Mouse (Mus musculus) cerebellum, adult 11 months (tissue): Measurements from ENCODE around the gene Rlim.
A peak's percentile ranks its signal among the peaks of the same experiment; 100 is the strongest.

Source experiments
- DNase-seq: peaks from one replicate; pipeline ENCODE4 v3.0.0; 2022

Gene Rlim

DNA sequence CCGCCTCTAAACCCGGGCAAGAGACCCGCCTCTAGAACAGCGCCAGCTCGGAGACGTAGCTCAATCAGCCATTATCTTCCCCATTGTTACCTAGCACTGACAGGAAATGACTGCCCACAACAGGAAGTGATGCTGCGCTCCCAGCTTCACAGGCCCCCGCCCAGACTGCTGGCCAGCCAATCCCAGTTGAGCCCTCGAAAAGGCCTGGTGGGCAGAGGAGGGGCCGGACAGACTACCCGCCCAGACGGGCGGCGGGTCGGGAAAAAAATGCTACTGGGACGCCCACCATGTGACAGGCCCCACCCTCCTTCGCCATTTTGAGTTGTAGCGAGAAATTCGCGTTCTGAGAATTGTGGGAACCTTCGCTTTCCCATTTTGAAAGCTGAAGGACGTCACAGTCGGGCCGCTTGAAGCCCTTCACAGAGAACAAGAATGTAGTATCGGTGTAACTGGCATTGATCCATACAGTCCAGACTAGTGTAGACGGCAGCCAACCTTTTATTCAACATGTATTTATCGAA lies at the start of gene Rlim:
Rlim (minus strand) TSS at position 116 of the 521 bp plus-strand sequence.
- DNase-seq, result peak; percentile 84

DNA sequence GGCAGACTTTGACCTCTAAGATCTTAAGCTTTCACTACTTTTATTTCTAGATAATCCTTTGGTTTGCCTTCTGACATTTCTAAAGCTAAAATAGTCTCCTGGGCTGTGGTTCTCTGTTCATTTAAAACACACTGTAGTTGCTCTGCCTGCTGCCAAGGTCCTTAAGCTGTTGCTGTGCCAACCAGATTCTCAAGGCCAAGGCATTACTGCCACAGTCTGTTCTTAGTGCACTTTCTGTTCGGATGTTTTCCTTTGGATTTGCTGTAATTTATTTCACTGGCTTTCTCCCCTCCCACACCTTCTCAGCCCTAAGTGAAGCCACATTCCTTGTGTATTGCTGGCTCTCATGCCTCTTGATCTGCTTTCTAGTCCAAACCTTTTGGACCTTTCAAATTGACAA lies 36.1 kb upstream of the Rlim start:
- DNase-seq, result no peak

DNA sequence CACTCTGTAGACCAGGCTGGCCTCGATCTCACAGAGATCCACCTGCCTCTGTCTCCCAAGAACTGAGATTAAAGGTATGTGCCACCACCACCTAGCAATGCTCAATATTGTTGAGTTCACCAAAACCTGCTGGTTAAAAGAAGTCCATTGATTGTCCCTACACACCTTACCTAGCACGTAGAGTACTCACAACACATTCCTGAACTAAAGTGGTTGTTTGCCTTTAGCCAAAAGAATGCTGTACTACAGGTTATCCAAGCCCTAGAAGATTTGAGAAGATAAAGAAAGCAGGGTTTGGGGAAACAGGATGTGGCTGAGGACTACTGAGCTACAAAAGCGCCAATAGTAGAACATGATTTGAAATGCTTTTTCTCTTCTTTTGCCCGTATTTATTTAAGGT lies 34.0 kb upstream of the Rlim start:
- no peak for DNase-seq

DNA sequence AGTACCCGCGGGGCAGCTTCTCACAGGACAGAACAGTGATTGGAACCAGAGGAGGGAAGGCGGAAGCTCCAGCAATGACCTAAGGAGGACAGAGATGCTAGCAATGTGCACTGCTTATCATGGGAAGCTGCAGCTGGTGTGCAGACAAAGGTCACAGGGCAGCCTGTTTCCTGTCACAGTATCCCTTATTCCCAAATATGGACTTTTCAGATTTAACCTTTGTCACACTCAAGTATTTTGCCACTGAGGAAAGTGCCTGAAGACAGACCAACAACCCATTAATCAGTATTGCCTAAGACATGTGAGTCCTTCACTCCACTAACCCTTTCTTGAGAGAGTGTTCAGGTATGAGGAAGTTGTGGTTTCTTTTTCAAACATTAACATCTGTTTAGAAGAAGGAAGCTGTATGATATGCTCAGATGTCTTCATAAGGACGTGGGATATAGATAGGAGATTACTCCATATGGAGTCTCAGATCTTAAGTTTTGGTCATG lies 32.3 kb upstream of the Rlim start:
- DNase-seq, result no peak

DNA sequence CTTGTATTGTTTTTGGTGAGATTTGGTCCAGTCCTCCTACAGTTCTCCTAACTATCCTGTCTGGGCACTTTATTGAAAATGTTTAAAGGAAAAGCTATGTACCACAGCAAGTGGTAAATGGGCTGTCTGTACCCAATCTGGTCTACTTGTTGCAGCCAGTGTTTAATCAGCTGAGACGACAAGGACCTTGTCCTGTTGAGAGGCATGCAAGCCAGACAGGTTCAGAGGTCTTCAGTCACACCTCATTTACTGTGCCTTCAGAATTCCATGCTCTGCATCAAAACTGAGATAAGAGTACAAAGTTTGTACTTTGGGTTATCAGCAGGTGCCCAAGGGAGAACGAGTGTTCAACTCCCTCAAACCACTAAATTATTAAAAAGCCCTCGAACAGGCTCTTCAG lies 13.7 kb upstream of the Rlim start:
- DNase-seq, result no peak

DNA sequence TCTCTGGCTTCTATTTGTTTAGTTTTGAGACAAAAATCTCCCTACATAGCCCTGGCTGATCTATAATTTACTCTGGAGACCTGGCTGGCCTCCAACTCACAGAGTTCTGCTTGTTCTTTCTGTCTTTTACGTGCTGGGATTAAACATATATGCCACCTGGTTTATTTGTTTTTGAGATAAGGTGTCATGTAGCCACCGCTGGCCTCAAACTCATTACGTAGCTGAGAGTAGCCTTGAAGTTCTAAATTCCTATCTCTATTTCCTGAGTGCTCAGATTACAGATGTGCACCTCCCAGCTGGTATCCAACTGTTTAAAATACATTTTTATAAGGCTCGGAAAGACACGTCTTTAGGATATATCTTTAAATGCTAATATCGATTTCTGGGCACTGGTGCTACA lies 12.8 kb upstream of the Rlim start:
- no peak for DNase-seq

DNA sequence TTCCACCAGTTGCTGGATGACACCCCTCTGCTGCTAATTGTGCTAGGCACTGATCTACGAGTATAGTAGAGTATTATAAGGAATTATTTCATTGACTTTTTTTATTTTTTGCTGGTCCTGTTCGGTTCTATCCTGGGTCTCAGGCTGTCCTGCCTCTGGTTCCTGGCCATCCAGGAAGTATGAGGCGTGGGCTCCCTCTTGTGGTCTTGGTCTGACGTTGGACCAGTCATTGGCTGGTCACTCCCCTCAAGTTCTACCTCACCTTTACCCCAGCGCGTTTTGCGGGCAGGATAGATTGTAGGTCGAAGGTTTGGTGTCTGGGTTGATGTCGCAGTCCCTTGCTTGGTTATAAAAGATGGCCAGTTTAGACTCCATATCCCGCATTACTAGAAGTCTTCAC lies 10.6 kb upstream of the Rlim start:
- no peak for DNase-seq

DNA sequence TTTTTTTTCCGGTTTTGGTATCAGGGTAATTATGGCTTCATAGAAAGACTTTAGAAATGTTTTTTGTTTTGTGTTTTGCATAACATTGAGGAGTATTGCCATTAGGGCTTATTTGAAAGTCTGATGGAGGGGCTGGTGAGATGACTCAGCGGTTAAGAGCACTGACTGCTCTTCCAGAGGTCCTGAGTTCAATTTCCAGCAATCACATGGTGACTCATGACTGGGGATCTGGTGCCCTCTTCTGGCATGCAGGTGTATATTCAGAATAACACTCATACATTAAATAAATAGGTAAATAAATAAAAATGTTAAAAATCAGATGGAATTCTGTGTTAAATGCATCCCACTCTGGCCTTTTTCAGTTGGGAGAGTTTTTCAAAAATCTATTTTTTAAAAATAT lies 9.3 kb upstream of the Rlim start:
- no peak for DNase-seq

DNA sequence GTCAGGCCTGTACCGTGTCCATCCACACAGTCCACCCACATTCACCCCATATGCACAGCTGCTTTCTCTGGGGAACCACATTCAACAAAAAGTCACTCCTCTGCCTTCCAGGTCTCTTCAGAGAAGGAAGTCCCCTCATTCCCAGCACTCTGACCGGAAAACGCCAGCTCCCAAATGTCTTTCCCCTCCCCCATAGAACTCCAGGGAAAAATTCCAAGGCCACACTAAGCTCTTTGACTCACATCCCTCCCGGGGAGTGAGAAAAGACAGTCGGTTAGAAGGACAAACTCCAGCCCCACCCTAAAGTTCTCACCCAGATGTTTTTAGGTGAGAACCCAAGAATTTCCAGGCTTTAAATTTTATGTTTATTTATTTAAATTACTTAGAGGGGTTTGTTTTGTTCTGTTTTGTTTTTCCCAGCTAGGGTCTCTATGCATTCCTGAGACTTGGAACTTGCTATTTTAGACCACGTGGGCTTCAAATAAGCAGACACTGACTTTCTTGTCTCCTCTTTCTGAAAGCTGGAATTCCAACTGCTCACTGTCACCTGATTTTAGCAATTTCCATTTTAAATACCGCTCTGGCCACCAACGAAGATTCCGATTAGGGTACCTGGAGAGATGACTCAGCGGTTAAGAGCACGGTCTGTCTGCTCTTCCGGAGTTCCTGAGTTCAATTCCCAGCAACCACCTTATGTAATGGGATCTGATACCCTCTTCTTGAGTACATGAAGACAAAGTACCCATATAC lies 6.3 kb upstream of the Rlim start:
- no peak for DNase-seq

DNA sequence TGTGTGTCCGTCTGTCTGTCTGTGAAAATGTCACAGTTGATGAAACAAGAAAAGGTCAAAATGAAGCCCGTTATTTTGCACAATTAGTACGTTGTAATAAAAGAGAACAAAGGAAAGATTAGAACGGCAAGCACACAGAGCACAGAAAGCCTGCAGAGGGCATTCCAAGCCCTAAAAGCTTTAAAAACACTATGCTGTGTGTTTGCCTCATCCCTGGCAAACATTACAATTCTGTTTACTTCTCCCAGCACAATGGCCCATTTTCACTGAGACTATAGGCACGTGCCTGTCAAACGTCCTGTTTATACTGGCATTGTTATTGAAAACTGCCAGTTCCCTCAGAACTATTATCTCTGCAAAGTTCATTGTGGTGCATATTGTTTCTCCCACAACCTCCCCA lies 5.1 kb upstream of the Rlim start:
- no peak for DNase-seq

DNA sequence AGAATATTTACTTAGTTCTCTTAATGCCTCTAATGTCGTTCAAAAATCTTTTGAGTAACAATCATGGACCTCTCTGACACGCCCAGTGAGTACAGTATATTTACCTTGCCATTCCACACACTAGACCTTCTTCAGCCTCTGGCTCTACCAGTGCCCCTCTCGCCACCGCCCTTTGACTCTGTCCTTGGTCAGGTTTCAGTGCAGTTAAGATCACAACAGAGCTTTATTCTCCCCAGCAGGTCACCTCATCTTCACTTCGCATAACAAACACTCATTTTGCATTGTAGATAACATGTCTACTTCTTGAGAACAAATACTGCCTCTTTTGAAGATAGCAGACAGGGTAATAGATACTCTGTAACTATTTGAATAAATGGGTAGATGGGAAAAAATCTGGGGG lies 3.9 kb upstream of the Rlim start:
- no peak for DNase-seq

DNA sequence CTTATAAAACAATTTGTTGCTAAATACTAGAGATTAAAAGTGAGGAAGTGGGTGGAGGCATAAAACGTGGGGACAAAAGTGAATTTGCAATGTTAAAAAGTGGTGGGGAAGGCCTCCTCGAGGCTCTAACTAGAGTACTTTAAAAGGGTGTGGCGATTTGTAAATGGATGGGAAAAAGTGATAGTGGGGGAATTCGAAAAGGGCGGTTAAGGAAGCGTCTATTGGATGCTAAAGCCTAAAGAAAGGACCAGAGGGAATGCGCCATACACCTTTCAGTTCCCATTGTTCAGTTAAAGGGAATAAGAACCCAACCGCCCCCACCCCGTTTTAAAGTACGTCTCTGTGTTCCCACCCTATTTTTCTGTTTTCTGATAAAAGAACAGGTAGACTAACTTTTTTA lies 722 bp upstream of the Rlim start:
- no peak for DNase-seq

DNA sequence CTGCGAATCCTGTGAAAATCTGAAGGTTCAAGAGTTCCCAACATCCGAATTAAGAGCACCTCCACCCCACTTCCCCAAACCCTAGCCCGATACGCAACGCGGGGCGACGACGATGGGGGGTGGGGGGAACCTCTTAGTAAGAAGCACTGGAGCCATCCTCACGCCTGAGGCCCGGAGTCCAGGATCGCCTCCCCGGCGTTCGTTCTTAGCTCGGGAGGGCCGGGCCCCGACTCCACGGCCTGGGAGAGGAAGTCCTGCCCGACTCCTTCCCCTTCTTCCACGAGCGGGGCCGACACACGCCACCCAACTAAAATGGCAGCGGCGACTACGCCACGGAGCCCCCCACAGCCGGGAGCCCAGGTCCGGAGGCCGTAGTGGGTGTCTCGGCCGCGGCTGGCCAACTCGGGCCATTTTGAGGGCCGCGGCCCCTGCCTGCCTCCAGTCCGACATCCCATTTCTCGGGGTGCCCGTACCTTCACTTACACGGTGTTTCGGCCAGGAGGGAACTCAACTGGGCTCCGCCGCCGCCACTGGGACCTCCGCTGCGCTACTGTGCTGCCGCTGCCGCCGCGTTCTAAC lies 405 bp downstream of the Rlim start:
- DNase-seq, result no peak

DNA sequence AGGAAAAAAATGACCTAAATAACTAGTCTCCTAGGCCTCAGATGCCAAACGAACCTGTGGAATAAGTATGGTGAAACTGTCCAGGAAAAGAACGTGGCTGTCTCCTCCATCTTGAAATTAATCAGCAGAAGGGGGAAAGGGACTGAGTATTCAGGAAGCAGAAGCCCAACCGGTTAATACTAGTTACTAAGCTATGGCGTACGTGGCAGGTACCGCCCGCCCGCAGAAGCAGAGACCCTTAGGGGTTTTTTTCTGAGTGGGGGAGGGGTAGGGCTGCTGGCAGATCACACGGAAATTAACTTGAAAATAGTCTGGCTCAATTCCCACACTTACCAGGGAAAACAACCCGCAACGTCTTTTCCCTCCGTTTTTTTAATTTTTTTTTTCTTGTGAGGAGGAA lies 1.0 kb downstream of the Rlim start:
- DNase-seq, result no peak

DNA sequence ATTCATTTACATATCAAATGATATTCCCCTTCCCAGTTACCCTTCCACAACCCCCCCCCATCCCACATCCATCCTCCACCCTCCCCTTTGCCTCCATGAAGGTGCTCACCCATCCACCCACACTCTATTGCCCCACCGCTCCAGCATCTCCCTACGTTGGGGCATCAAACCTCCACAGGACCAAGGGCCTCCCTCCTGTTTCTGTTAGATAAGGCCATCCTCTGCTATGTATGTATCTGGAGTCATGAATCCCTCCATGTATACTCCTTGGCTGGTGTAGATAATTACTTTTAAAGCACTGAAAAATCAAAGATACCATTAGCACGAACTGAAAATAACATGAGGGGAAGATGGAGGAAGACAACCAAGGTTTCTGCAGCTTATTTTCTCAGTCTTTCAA lies 41.4 kb downstream of the Rlim start:
- no peak for DNase-seq

DNA sequence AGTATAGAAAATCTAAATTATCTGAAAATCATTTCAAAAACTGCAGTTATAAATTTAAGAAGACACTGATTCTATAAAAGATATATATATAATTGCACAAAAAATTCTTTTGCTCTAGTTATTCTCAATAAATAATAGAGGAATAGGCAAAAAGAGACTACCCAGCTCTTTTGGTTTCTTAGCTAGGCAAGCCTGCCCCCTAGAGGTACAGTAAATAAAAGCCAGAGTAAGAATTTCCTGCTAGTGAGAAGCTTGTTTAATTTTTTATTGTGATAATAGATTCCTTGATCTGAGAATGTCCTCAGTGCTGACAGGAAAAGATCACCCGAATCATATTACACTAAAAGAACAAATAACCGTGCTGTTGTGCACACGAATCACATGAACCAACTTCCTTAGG lies 43.8 kb downstream of the Rlim start:
- DNase-seq, result peak; percentile 3

DNA sequence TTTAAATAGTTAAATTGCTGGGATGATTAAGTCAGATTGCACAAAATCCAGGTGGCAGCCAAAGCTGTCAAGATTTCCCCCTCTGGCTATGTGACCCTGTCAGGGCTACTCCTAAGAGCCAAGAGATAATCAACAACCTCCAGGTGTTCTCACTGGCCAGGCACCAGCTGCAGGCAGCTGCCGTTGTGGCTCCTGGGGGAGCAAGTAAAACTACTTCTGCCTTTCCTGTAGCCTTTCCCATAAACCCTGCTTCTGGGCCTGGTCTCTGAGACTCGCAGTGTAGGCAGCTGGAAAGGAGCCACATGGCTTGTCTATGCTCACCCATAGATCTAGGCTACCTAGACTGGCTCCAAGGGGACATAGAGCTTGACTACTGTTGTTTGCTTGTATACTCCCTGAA lies 58.6 kb downstream of the Rlim start:
- DNase-seq, result no peak

DNA sequence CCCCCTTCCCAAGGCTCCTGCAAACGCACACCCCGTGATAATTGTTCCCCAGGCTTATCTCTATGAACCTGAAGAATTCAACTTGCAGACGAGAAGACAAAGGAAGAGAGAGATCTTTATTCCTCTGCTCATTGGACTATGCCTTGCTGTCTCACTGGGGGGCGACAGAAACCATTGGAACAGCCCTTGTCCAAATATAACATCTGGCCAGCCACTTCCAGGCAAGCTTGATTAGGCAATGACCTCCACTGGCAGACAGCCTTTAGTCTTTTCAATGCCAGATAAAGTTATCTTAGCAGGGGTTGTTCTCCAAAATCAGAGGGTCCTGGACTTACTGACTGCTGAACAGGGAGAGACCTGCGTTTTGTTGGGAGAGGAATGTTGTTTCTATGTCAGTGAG lies 62.1 kb downstream of the Rlim start:
- no peak for DNase-seq

DNA sequence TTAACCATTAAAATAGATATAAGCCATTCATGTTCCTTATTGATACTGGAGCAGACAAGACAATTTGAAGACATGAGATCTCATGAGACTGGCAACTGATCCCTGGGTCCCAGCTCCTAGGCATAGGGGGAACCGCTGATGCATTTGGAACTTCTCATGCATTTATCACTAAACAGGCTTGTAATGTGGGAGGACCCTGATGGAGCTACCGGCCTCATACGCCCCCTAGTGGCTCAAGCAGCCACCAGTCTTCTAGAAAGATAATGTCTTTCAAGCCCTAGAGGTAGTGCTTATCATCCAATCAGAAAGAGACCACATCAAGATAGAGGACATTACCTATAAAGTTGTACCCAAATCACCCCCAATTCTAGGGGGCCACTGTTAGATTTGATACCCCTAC lies 66.3 kb downstream of the Rlim start:
- DNase-seq, result peak; percentile 10
